Mouse (Mus musculus): Measurements from ENCODE around the gene Hint1. TPM values are rescaled to one million over a fixed set of nuclear protein-coding genes. Genes with fewer than 3 reads are reported as not detected.

Gene Hint1
- polyA plus RNA-seq, 1 experiment from 2014 or later, result 653 TPM

- H3K36me3 ChIP-seq, result no peaks in the 10 kb centered on the region; the same call in 1 of the 2 replicates
- peak overlapping the region; percentile 84 for H3K4me2 ChIP-seq (replicated peaks)
- no peak overlapping the region for H3K9ac ChIP-seq
- ATAC-seq (ENCODE audit: low FRiP score, low read depth), result no peak
- 39% methylated on average over 4 of the region's 4 CpGs for WGBS
- H3K27ac ChIP-seq, result no peak overlapping the region
- no peaks in the 10 kb centered on the region for H3K9me3 ChIP-seq
- peaks cover 18% of the 10 kb centered on the region; the same call in 1 of the 2 replicates for H3K4me1 ChIP-seq
- H3K27me3 ChIP-seq (replicated peaks), result no peaks in the 10 kb centered on the region
- H3K4me3 ChIP-seq, result no peak overlapping the region
Measured at GRCm38 (mm10) chr11:54903940-54904706, 37.9 kb downstream of the Hint1 start.

GRCm38 (mm10) chr11:54905086-54905485 is 38.9 kb downstream of the Hint1 start:
- Histone ChIP-seq H3K27me3 (replicated peaks) (no peaks in the 10 kb centered on the region), H3K4me2 (replicated peaks) (no peak overlapping the region), H3K4me1 (peaks cover 18% of the 10 kb centered on the region; the same call in 1 of the 2 replicates), H3K9me3 (no peaks in the 10 kb centered on the region), H3K4me3 (no peak overlapping the region), H3K9ac (no peak overlapping the region), H3K36me3 (peaks cover 8% of the 10 kb centered on the region), H3K27ac (no peak overlapping the region)
- WGBS, result 79% methylated on average over 3 of the region's 3 CpGs
- no peak for ATAC-seq (ENCODE audit: low FRiP score, low read depth)

GRCm38 (mm10) chr11:54905931-54906330 is 39.7 kb downstream of the Hint1 start:
- Histone ChIP-seq H3K27me3 (replicated peaks) (no peaks in the 10 kb centered on the region), H3K9me3 (no peaks in the 10 kb centered on the region), H3K27ac (no peak overlapping the region), H3K36me3 (peaks cover 15% of the 10 kb centered on the region), H3K4me1 (peaks cover 18% of the 10 kb centered on the region; the same call in 1 of the 2 replicates), H3K4me2 (replicated peaks) (no peak overlapping the region), H3K9ac (no peak overlapping the region), H3K4me3 (no peak overlapping the region)
- WGBS, result 74% methylated on average over 4 of the region's 4 CpGs
- no peak for ATAC-seq (ENCODE audit: low FRiP score, low read depth)

- H3K4me2 ChIP-seq (replicated peaks), result no peak overlapping the region
- peaks cover 18% of the 10 kb centered on the region; the same call in 1 of the 2 replicates for H3K4me1 ChIP-seq
- H3K4me3 ChIP-seq, result no peak overlapping the region
- H3K27me3 ChIP-seq (replicated peaks), result no peaks in the 10 kb centered on the region
- H3K9me3 ChIP-seq, result no peaks in the 10 kb centered on the region
- peaks cover 21% of the 10 kb centered on the region for H3K36me3 ChIP-seq
- H3K27ac ChIP-seq, result no peak overlapping the region
- no peak overlapping the region for H3K9ac ChIP-seq
- WGBS, result 82% methylated on average over 4 of the region's 4 CpGs
- ATAC-seq (ENCODE audit: low FRiP score, low read depth), result no peak
Measured at GRCm38 (mm10) chr11:54906466-54906865, 40.3 kb downstream of the Hint1 start.

DNA sequence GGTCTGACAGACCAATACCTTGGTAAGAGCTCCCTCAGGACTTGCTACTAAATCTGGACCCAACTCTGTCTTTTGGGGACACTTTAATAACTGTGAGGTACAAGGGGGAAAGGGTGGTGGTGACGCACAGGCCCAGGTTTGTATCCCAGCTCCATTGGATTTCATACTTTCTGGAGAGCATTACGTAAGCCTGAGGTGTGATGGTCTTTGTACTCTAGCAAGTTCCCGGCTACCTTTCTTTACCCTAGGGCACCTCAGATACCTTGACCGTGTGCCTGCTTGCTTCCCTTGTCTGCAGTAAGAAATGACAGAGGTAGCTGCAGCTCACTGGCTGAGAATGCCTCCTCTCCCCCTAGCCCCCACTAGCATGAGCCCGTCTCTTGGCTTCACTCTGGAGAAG is 41.1 kb downstream of the Hint1 start:
- no peak overlapping the region for H3K27ac ChIP-seq
- H3K9me3 ChIP-seq, result no peaks in the 10 kb centered on the region
- 90% methylated on average over 5 of the region's 5 CpGs for WGBS
- H3K4me2 ChIP-seq (replicated peaks), result no peak overlapping the region
- H3K4me1 ChIP-seq, result peaks cover 17% of the 10 kb centered on the region; the same call in 1 of the 2 replicates
- H3K9ac ChIP-seq, result no peak overlapping the region
- H3K27me3 ChIP-seq (replicated peaks), result no peaks in the 10 kb centered on the region
- H3K36me3 ChIP-seq, result peaks cover 21% of the 10 kb centered on the region
- no peak overlapping the region for H3K4me3 ChIP-seq
- no peak for ATAC-seq (ENCODE audit: low FRiP score, low read depth)

DNA sequence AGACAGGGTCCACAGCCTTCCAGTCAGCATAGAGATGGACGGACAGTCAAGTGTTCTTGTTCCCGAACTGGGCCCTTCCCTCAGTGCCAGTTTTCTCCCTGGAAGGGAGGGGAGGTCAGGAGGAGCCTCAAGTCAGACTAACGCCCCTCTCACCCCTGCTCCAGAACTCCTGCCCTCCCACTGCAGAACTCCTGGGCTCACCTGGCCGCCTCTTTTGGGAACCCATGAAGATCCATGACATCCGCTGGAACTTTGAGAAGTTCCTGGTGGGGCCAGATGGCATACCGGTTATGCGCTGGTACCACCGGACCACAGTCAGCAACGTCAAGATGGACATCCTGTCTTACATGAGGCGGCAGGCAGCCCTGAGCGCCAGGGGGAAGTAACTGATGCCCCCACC is 43.1 kb downstream of the Hint1 start:
- Histone ChIP-seq H3K4me1 (0 out of 2 replicates have a peak, but pooled peaks cover 4% of the 10 kb centered on the region), H3K4me3 (no peak overlapping the region), H3K9me3 (no peaks in the 10 kb centered on the region), H3K4me2 (replicated peaks) (no peak overlapping the region), H3K36me3 (peaks cover 22% of the 10 kb centered on the region), H3K9ac (no peak overlapping the region), H3K27ac (no peak overlapping the region), H3K27me3 (replicated peaks) (no peaks in the 10 kb centered on the region)
- no peak for ATAC-seq (ENCODE audit: low FRiP score, low read depth)
- WGBS, result 93% methylated on average over 11 of the region's 11 CpGs

DNA sequence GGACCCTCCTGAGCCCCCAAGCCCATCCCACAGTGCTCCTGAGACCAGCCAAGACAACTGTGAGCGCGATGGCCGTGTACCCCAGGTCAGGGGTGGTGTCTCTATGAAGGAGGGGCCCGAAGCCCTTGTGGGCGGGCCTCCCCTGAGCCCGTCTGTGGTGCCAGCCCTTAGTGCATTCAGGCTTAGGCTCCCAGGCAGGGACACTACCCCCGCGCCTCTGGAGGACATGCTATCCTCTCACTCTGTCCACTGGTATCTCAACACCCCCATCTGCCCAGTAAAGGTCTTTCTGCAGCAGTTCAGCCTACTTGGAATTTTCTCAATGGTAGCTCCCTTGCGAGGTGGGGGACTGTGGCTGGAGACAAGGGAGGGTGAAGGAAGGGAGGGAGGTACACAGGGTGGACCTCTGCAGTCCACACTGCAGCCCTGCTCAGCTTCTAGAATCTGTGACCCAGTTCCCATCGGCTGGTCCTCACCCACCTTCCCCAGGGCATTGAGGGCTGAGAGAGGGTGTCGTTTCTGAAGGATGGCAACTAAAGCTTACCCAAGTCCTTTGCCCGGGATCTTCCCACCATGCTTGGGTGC is 44.0 kb downstream of the Hint1 start:
- no peak overlapping the region for H3K27ac ChIP-seq
- no peak overlapping the region for H3K9ac ChIP-seq

DNA sequence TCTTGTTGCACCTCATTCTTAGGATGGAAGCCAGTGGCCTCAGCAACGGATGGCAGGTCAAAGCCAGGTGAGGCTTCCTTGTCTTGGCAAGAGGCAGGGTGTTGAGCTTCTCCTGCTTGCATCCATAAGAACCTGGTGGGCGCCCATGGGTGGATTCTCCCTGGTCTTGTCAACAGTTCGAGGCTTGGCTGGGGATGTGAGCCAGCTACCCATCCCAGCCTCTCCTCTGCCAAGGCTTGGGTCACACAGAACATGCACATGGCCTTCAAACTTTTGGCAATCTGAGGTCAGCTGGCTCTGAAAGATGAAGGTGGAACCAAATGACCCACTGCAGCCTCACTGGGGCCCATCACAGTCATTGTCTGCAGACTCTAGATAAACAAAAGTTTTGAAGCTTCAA is 45.0 kb downstream of the Hint1 start:
- no peak for ATAC-seq (ENCODE audit: low FRiP score, low read depth)
- peaks cover 31% of the 10 kb centered on the region for H3K36me3 ChIP-seq

More for the DNA sequence above, 44.0 kb downstream of the Hint1 start:
- no peaks in the 10 kb centered on the region for H3K27me3 ChIP-seq (replicated peaks)
- H3K4me3 ChIP-seq, result no peak overlapping the region
- H3K4me1 ChIP-seq, result no peaks in the 10 kb centered on the region
- WGBS, result 89% methylated on average over 12 of the region's 12 CpGs
- ATAC-seq (ENCODE audit: low FRiP score, low read depth), result no peak
- H3K4me2 ChIP-seq (replicated peaks), result no peak overlapping the region
- H3K9me3 ChIP-seq, result no peaks in the 10 kb centered on the region
- peaks cover 28% of the 10 kb centered on the region for H3K36me3 ChIP-seq

DNA sequence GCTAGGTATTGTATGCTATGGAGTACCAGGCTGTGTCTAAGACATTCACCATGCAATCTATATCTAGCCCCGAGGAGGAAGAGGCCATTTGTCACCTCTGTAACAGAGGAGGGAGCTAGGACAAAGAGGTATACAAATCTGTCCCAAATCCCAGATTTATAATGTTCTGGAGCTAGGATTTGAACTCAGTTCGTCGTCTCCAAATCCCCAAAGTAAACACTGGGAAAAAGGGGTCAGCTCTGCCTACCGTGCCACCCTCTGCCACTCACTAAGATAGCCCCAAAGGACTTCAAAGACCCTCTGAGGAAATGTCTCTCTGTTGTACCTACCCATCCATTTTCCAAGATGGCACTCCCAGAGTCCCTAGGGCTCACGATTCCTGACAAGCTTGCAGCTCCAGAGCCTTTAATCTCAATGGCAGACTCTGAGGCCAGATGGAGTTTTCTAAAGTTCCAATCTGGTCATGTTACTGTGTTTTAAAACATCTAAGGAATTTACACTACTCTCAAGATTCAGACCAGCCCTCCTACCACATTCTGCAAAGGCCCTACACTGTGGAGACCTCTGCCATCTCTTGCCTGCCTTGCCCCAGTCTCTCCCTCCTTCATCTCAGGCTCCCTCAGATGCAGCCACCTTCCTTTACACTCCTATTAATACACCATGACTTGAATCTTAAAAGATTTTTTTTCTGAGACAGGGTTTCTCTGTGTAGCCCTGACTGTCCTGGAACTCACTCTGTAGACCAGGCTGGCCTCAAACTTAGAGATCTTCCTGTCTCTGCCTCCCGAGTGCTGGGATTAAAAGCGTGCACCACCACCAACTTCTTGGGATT is 45.7 kb downstream of the Hint1 start:
- Histone ChIP-seq H3K27ac (no peak overlapping the region), H3K4me3 (no peak overlapping the region), H3K4me2 (replicated peaks) (no peak overlapping the region), H3K9me3 (no peaks in the 10 kb centered on the region), H3K9ac (no peak overlapping the region), H3K27me3 (replicated peaks) (no peaks in the 10 kb centered on the region), H3K36me3 (peaks cover 38% of the 10 kb centered on the region), H3K4me1 (no peaks in the 10 kb centered on the region)
- WGBS, result 93% methylated on average over 7 of the region's 7 CpGs
- no peak for ATAC-seq (ENCODE audit: low FRiP score, low read depth)

More for the DNA sequence above, 45.0 kb downstream of the Hint1 start:
- Histone ChIP-seq H3K9ac (no peak overlapping the region), H3K4me1 (no peaks in the 10 kb centered on the region), H3K4me2 (replicated peaks) (no peak overlapping the region), H3K9me3 (no peaks in the 10 kb centered on the region), H3K27me3 (replicated peaks) (no peaks in the 10 kb centered on the region), H3K4me3 (no peak overlapping the region), H3K27ac (no peak overlapping the region)
- WGBS, result 91% methylated on average over 3 of the region's 3 CpGs

DNA sequence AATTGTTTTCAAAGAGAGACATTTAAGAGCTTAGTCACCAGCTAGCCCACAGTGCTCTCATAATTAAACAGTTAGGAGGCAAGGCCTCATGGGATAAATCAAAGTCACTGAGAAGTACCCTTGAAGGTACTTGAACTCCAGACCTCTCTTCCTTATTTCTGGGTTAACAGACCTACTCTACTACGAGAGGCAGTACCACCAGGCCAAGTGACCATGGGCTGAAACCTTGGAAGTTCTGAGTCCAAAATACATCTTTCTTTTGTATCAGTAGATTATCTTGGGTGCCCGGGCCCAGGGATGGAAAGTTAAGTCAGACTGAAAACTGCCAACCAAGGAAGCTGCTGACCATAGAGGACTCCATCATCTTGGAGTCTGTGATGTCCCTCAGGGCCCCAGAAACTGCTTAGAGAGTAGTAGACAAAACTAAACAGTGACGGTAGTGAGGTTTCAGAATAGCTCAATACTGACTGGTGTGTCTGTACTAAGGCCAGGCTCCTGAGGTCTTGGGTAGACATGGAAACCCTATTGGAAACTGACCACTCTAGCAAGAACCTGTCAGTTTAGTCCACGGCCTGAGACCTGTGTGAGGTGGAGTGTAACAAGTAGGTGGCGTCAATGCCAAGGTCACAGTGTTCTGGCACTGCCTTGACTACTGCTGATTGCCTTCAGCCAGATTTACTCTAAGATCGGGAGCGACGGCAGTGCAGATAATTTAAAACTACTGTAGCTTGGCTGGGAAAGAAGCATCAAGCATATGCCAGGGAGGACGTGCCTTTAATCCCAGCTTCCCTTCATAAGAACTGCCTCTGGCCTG is 46.5 kb downstream of the Hint1 start:
- Histone ChIP-seq H3K4me3 (no peak overlapping the region), H3K27ac (no peak overlapping the region), H3K9ac (no peak overlapping the region), H3K27me3 (replicated peaks) (no peaks in the 10 kb centered on the region), H3K4me1 (no peaks in the 10 kb centered on the region), H3K9me3 (no peaks in the 10 kb centered on the region), H3K4me2 (replicated peaks) (no peak overlapping the region), H3K36me3 (peaks cover 46% of the 10 kb centered on the region)
- no peak for ATAC-seq (ENCODE audit: low FRiP score, low read depth)
- 91% methylated on average over 9 of the region's 9 CpGs for WGBS

- Histone ChIP-seq H3K27me3 (replicated peaks) (no peaks in the 10 kb centered on the region), H3K4me2 (replicated peaks) (no peak overlapping the region), H3K4me3 (no peak overlapping the region), H3K4me1 (no peaks in the 10 kb centered on the region), H3K36me3 (peaks cover 57% of the 10 kb centered on the region), H3K9ac (no peak overlapping the region), H3K9me3 (no peaks in the 10 kb centered on the region), H3K27ac (no peak overlapping the region)
- WGBS, result 95% methylated on average over 5 of the region's 5 CpGs
- no peak for ATAC-seq (ENCODE audit: low FRiP score, low read depth)
Measured at GRCm38 (mm10) chr11:54913841-54914240, 47.7 kb downstream of the Hint1 start.

Measured in neural tube, embryonic 12.5 days (tissue).